Mouse (Mus musculus) lung, postnatal 4 days (tissue): ENCODE results near the gene Gm49394.

Experiments used
- DNase-seq, 2 experiments: peaks; one replicate each; pipeline ENCODE4 v3.0.0; 2021

Gene Gm49394

DNA sequence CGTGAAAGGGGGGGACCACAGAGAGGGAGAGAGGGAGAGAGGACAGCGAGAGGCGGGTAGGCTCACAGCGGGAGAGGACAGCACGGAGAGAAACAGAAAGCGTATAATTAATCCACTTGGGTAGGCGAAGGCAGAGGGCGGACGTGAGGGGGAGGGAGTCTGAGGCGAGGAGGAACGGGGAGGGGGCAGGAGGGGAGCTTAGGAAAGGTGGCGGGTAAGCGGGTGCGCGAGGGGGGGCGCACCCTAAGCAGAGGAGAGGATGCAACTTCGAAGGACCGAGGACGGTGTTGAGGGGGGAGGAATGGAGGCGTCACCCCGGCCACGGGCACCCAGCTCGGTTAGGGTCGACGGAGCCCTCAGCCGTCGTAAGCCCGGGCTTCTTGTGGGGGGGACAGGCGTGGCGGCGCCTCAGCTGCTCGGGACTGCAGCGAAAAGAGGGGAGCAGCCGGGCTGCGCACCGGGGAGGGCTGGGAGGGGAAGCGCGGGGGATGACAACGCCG lies 11.0 kb downstream of the Gm49394 start:
- DNase-seq = peak in 1 of 2 experiments; percentile 19

- peak in 1 of 2 experiments; percentile 17 for DNase-seq
These were observed 11.7 kb downstream of the Gm49394 start for GRCm38 (mm10) chr7:142657821-142658614.

DNA sequence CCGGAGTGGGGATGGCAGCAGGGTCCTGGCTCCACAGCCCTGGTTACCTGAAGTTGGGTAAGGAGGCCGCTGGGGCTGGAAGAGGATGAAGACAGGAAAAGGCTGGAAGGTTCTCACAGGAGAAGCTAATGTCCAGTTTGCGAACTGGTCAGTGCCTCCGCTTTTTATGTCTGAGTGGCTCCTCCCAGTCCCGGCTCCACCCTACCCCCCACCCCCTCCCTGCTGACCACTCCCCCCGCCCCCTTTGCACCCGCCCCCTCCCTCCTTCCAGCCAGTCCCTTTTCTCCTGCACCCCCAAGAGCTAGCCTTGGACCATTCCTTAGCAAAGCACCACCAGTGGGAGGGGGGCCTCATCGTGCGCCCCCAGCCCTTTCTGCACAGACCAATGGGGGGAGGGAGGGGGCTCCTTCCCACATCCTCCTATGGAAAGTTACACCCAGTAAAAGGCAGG lies 12.4 kb downstream of the Gm49394 start:
- DNase-seq = peak in 1 of 2 experiments; percentile 23

DNA sequence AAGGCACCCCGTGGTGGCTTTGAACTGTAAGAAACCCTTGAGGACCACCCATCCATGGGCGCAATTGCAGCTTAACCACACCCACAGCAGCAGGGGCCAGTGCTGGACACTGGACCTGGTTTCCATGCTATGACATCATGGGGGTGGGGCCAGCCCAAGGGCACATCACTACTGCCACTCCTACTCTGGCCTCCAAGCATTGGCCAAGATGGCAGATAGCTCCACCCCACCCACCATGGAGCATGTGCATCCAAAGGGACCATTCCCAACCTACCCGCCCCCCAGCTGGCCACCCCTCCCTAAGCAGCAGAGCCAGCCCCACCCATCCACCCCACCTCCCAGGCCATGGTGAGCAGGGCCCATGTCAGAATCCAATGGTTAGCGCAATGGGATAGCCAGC lies 13.7 kb downstream of the Gm49394 start:
- DNase-seq = peak in 1 of 2 experiments; percentile 23

- no peak for DNase-seq
These were observed 14.1 kb downstream of the Gm49394 start for GRCm38 (mm10) chr7:142655633-142656032.

GRCm38 (mm10) chr7:142653726-142654125 lies 16.0 kb downstream of the Gm49394 start:
- DNase-seq = no peak

DNA sequence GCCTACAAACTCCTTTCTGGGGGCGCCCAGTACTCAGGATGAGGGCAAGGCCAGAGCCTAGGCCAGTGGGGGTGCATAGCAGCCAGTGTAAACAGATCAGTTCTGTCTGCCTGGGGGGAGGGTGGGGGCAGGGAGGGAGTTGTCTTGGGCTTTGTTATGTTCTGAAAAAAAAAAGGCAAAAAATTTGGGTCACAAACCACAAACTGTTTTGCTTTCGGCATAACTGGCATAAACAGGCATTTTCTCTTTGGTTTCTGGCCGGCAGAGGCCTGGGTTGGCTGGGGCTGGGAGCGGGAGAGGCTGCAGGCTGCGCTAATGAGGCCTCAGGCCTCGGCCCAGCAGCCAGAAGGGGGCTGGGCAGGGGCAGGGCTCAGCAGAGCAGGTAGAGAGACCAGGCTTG lies 23.1 kb downstream of the Gm49394 start:
- DNase-seq = no peak

DNA sequence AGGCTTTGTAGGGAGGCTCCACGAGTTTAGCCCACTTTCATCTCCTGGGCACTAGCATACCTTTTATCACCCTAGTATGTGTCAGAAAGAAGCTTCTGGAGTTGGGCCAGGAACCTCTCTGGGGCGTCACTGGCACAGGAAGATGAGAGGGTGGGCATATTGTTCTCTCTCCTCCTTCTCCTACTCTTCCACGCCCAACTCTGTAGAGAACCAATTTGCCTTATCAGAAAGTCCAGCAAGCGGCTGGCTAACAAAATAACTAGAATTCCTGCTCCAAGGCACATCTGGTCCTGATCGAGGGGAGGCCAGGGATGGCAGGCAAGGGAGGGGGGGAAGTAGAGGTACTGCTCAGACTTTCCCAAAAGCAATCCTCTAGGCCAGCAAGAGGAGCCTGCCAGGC lies 24.7 kb downstream of the Gm49394 start:
- DNase-seq = no peak

- peak in 1 of 2 experiments; percentile 5 for DNase-seq
These were observed 33.6 kb downstream of the Gm49394 start for GRCm38 (mm10) chr7:142636178-142636577.

GRCm38 (mm10) chr7:142630691-142631090 lies 39.1 kb downstream of the Gm49394 start:
- peak in 1 of 2 experiments; percentile 19 for DNase-seq

- DNase-seq = peak in 1 of 2 experiments; percentile 11
These were observed 39.9 kb downstream of the Gm49394 start for GRCm38 (mm10) chr7:142629806-142630205.

- DNase-seq = peak in 1 of 2 experiments; percentile 20
These were observed 47.6 kb downstream of the Gm49394 start for GRCm38 (mm10) chr7:142622180-142622579.

DNA sequence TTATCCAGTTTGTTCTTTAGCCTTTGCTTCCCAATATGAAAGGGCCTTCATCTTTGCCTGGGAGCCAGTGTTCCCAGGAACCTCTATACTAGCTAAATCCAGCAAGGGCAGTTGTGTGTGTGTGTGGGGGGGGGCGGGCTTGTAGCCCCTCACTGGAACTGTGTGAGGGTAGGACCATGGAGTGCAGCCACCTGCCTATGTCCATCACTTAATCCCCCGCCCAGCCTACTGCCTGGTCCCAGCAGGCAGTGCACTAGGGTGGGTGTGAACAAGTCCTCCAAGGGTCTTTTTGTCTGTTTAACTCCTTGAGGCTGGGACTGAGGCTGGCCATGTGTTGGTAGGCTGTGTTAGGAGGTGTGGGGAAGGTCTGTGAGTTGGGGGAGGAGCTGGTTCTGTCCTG lies 56.7 kb downstream of the Gm49394 start:
- no peak for DNase-seq

- peak; percentile 34 to 71 for DNase-seq
These were observed 58.9 kb downstream of the Gm49394 start for GRCm38 (mm10) chr7:142610627-142611406.

DNA sequence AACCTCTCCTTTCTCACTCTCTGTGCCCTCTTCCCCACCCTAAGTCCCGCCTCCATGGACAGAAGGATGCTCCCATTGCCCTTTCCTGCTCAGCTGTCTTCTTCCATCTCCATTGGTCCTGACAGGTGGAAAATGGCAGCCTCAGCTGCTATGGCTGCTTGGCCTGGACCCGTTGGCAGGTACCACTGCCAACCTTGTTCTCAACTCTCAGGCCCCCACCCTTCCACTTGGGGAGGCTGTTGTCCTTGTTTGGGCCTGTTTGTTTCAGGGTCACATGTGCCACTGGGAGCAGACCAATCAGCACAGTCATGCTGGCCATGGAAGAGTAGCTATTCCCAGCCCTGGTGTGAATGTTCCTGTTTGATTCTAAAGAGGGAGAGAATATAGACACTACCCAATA lies 68.8 kb downstream of the Gm49394 start:
- no peak for DNase-seq
